Mouse (Mus musculus) Muller cell, postnatal 12 days (primary cell): ENCODE results near the gene Arhgap15.

Experiments
- DNase-seq: peaks from one replicate; pipeline ENCODE4 v3.0.0-alpha.2; 2015; ENCODE audit errors: inconsistent ontology term

Gene Arhgap15

GRCm38 (mm10) chr2:43931687-43932086 lies 183.1 kb downstream of the Arhgap15 start:
- DNase-seq, result no peak

GRCm38 (mm10) chr2:43939196-43939595 lies 190.6 kb downstream of the Arhgap15 start:
- DNase-seq, result no peak

- DNase-seq, result no peak
These were observed 197.1 kb downstream of the Arhgap15 start for GRCm38 (mm10) chr2:43945679-43946078.

GRCm38 (mm10) chr2:43949775-43950492 lies 201.3 kb downstream of the Arhgap15 start:
- DNase-seq, result no peak

- no peak for DNase-seq
These were observed 202.1 kb downstream of the Arhgap15 start for GRCm38 (mm10) chr2:43950741-43951140.

- DNase-seq, result peak; percentile 19
These were observed 210.6 kb downstream of the Arhgap15 start for GRCm38 (mm10) chr2:43959189-43959588.

- DNase-seq, result no peak
These were observed 213.8 kb downstream of the Arhgap15 start for GRCm38 (mm10) chr2:43962466-43962865.

GRCm38 (mm10) chr2:43968581-43968980 lies 220.0 kb downstream of the Arhgap15 start:
- no peak for DNase-seq

- no peak for DNase-seq
These were observed 229.1 kb downstream of the Arhgap15 start for GRCm38 (mm10) chr2:43977732-43978131.

GRCm38 (mm10) chr2:43978177-43979013 lies 229.8 kb downstream of the Arhgap15 start:
- DNase-seq, result no peak

- DNase-seq, result no peak
These were observed 237.4 kb downstream of the Arhgap15 start for GRCm38 (mm10) chr2:43986066-43986465.

GRCm38 (mm10) chr2:43987919-43988318 lies 239.3 kb downstream of the Arhgap15 start:
- no peak for DNase-seq

GRCm38 (mm10) chr2:43989850-43990249 lies 241.2 kb downstream of the Arhgap15 start:
- no peak for DNase-seq

- no peak for DNase-seq
These were observed 243.9 kb downstream of the Arhgap15 start for GRCm38 (mm10) chr2:43992510-43992909.

GRCm38 (mm10) chr2:44002454-44002853 lies 253.8 kb downstream of the Arhgap15 start:
- DNase-seq, result no peak

- no peak for DNase-seq
These were observed 261.6 kb downstream of the Arhgap15 start for GRCm38 (mm10) chr2:44010249-44010648.

GRCm38 (mm10) chr2:44013388-44013787 lies 264.8 kb downstream of the Arhgap15 start:
- DNase-seq, result no peak

GRCm38 (mm10) chr2:44016720-44017119 lies 268.1 kb downstream of the Arhgap15 start:
- no peak for DNase-seq

- DNase-seq, result no peak
These were observed 268.9 kb downstream of the Arhgap15 start for GRCm38 (mm10) chr2:44017405-44018026.

- DNase-seq, result no peak
These were observed 269.4 kb downstream of the Arhgap15 start for GRCm38 (mm10) chr2:44018033-44018432.

GRCm38 (mm10) chr2:44024704-44025103 lies 276.1 kb downstream of the Arhgap15 start:
- DNase-seq, result no peak

- DNase-seq, result no peak
These were observed 280.6 kb downstream of the Arhgap15 start for GRCm38 (mm10) chr2:44029035-44029715.
